Mouse (Mus musculus): ENCODE data around the gene Kpna3. TPM values are rescaled to one million over a fixed set of nuclear protein-coding genes. Genes with fewer than 3 reads are reported as not detected.
"Not testable (repeated sequence)": the region's sequence is repeated elsewhere in the genome, so short reads cannot be mapped to it uniquely, and the experiment has no call there.

Kpna3 gene
- total RNA-seq, 2 experiments from 2014 or later = 88.4 to 97.8 TPM

GRCm38 (mm10) chr14:61327618-61328450, 111.8 kb downstream of the Kpna3 start:
- intact Hi-C loops (cut with DNase I) = no loop called here
- peak; percentile 84 for DNase-seq

- intact Hi-C loops (cut with DNase I); DNase-seq: not testable (repeated sequence)
Observed at GRCm38 (mm10) chr14:61327007-61327406, 112.7 kb downstream of the Kpna3 start.

GRCm38 (mm10) chr14:61322740-61323139, 116.9 kb downstream of the Kpna3 start:
- intact Hi-C loops (cut with DNase I) = no loop called here
- DNase-seq = no peak

- no peak for DNase-seq
- intact Hi-C loops (cut with DNase I) = no loop called here
Observed at GRCm38 (mm10) chr14:61321200-61321599, 118.5 kb downstream of the Kpna3 start.

GRCm38 (mm10) chr14:61320765-61321164, 118.9 kb downstream of the Kpna3 start:
- no peak for DNase-seq
- intact Hi-C loops (cut with DNase I) = no loop called here

- intact Hi-C loops (cut with DNase I) = no loop called here
- DNase-seq = peak; percentile 56
Observed at GRCm38 (mm10) chr14:61316861-61317260, 122.8 kb downstream of the Kpna3 start.

Other genes with a start within 250 kb of the Kpna3 start
- gene Sgcg, start 181.4 kb downstream of the Kpna3 start, total RNA-seq (2021) = not detected
- gene Arl11, start 130.1 kb downstream of the Kpna3 start, total RNA-seq (2021) = under 1 TPM in 1 of 2 experiments, not detected in 1; 0.42 TPM
- 1 to 10 TPM; 7.0 to 7.4 TPM for gene Ebpl, start 79.4 kb downstream of the Kpna3 start, total RNA-seq (2021)
- gene Spryd7, start 117.0 kb upstream of the Kpna3 start, total RNA-seq (2021) = 10 to 100 TPM; 41.4 to 41.7 TPM
- 10 to 100 TPM; 26.2 to 26.4 TPM for gene Trim13, start 158.4 kb upstream of the Kpna3 start, total RNA-seq (2021)
- gene Kcnrg, start 167.6 kb upstream of the Kpna3 start, total RNA-seq (2021) = 1 to 10 TPM; 3.3 to 3.8 TPM

Measured in left cerebral cortex, postnatal 4 days (tissue).